Mouse (Mus musculus): ENCODE measurements at regions not wholly inside any gene's neighbourhood (a gene's known extent, or its start where the extent isn't known, plus 50 kb on each side); places are given as distances from the start of the nearest gene placed in this dataset.

- no peak overlapping the region for H3K4me3 ChIP-seq (ENCODE audit: insufficient read depth, poor library complexity, severe bottlenecking)
- TF ChIP-seq CTCF (IDR thresholded peaks at IDR 0.05; ENCODE audit: control insufficient read depth, insufficient read depth, insufficient read length) (no peak), MAX (IDR thresholded peaks at IDR 0.05) (no peak), FOSL1 (IDR thresholded peaks at IDR 0.05; ENCODE audit: insufficient read depth, low read length, poor library complexity, severe bottlenecking) (no peak), CEBPB (IDR thresholded peaks at IDR 0.05; ENCODE audit: low read depth) (no peak), USF1 (IDR thresholded peaks at IDR 0.05; ENCODE audit: low read depth) (no peak), MYOG (IDR thresholded peaks at IDR 0.05; ENCODE audit: control insufficient read depth, extremely low read depth, insufficient read length) (no peak), MYOD1 (IDR thresholded peaks at IDR 0.05; ENCODE audit: control insufficient read depth, insufficient read length, low read depth) (no peak)
- no peaks in the 10 kb centered on the region for H3K36me3 ChIP-seq (ENCODE audit: control insufficient read depth, insufficient read depth)
- H3K79me2 ChIP-seq (ENCODE audit: control insufficient read depth, insufficient read depth): no peaks in the 10 kb centered on the region
- no peaks in the 10 kb centered on the region for H3K27me3 ChIP-seq (ENCODE audit: control insufficient read depth, insufficient read depth, insufficient read length)
- H3ac ChIP-seq (ENCODE audit: control insufficient read depth, insufficient read length, low read depth): no peak overlapping the region
- no peaks in the 10 kb centered on the region for H3K79me3 ChIP-seq (ENCODE audit: low read depth)
These were observed 145.0 kb downstream of the Ahr start for GRCm38 (mm10) chr12:35389839-35390238.

- TF ChIP-seq USF1 (IDR thresholded peaks at IDR 0.05; ENCODE audit: low read depth): no peak
- no peak for TF ChIP-seq MYOG (IDR thresholded peaks at IDR 0.05; ENCODE audit: control insufficient read depth, extremely low read depth, insufficient read length)
- TF ChIP-seq MAX (IDR thresholded peaks at IDR 0.05): no peak
- no peak for TF ChIP-seq CTCF (IDR thresholded peaks at IDR 0.05; ENCODE audit: control insufficient read depth, insufficient read depth, insufficient read length)
- no peak for TF ChIP-seq MYOD1 (IDR thresholded peaks at IDR 0.05; ENCODE audit: control insufficient read depth, insufficient read length, low read depth)
- TF ChIP-seq FOSL1 (IDR thresholded peaks at IDR 0.05; ENCODE audit: insufficient read depth, low read length, poor library complexity, severe bottlenecking): no peak
- no peak for TF ChIP-seq CEBPB (IDR thresholded peaks at IDR 0.05; ENCODE audit: low read depth)
- Histone ChIP-seq H3K79me2 (ENCODE audit: control insufficient read depth, insufficient read depth) (no peaks in the 10 kb centered on the region), H3K4me3 (ENCODE audit: insufficient read depth, poor library complexity, severe bottlenecking) (no peak overlapping the region), H3K36me3 (ENCODE audit: control insufficient read depth, insufficient read depth) (no peaks in the 10 kb centered on the region), H3ac (ENCODE audit: control insufficient read depth, insufficient read length, low read depth) (no peak overlapping the region), H3K79me3 (ENCODE audit: low read depth) (no peaks in the 10 kb centered on the region), H3K27me3 (ENCODE audit: control insufficient read depth, insufficient read depth, insufficient read length) (no peaks in the 10 kb centered on the region)
These were observed 150.6 kb downstream of the Ahr start for GRCm38 (mm10) chr12:35384211-35384610.

- Histone ChIP-seq H3K4me3 (ENCODE audit: insufficient read depth, poor library complexity, severe bottlenecking) (no peak overlapping the region), H3K36me3 (ENCODE audit: control insufficient read depth, insufficient read depth) (no peaks in the 10 kb centered on the region), H3K79me2 (ENCODE audit: control insufficient read depth, insufficient read depth) (no peaks in the 10 kb centered on the region), H3K27me3 (ENCODE audit: control insufficient read depth, insufficient read depth, insufficient read length) (no peaks in the 10 kb centered on the region), H3K79me3 (ENCODE audit: low read depth) (no peaks in the 10 kb centered on the region), H3ac (ENCODE audit: control insufficient read depth, insufficient read length, low read depth) (no peak overlapping the region)
- no peak for TF ChIP-seq USF1 (IDR thresholded peaks at IDR 0.05; ENCODE audit: low read depth)
- TF ChIP-seq MYOG (IDR thresholded peaks at IDR 0.05; ENCODE audit: control insufficient read depth, extremely low read depth, insufficient read length): no peak
- TF ChIP-seq FOSL1 (IDR thresholded peaks at IDR 0.05; ENCODE audit: insufficient read depth, low read length, poor library complexity, severe bottlenecking): no peak
- no peak for TF ChIP-seq MAX (IDR thresholded peaks at IDR 0.05)
- TF ChIP-seq CTCF (IDR thresholded peaks at IDR 0.05; ENCODE audit: control insufficient read depth, insufficient read depth, insufficient read length): no peak
- no peak for TF ChIP-seq CEBPB (IDR thresholded peaks at IDR 0.05; ENCODE audit: low read depth)
- TF ChIP-seq MYOD1 (IDR thresholded peaks at IDR 0.05; ENCODE audit: control insufficient read depth, insufficient read length, low read depth): no peak
These were observed 157.6 kb downstream of the Ahr start for GRCm38 (mm10) chr12:35377266-35377665.

GRCm38 (mm10) chr12:35376365-35376764 is 158.5 kb downstream of the Ahr start:
- no peak for TF ChIP-seq USF1 (IDR thresholded peaks at IDR 0.05; ENCODE audit: low read depth)
- no peak for TF ChIP-seq CTCF (IDR thresholded peaks at IDR 0.05; ENCODE audit: control insufficient read depth, insufficient read depth, insufficient read length)
- no peak for TF ChIP-seq MYOD1 (IDR thresholded peaks at IDR 0.05; ENCODE audit: control insufficient read depth, insufficient read length, low read depth)
- no peak for TF ChIP-seq CEBPB (IDR thresholded peaks at IDR 0.05; ENCODE audit: low read depth)
- no peak for TF ChIP-seq FOSL1 (IDR thresholded peaks at IDR 0.05; ENCODE audit: insufficient read depth, low read length, poor library complexity, severe bottlenecking)
- no peak for TF ChIP-seq MAX (IDR thresholded peaks at IDR 0.05)
- TF ChIP-seq MYOG (IDR thresholded peaks at IDR 0.05; ENCODE audit: control insufficient read depth, extremely low read depth, insufficient read length): no peak
- Histone ChIP-seq H3K36me3 (ENCODE audit: control insufficient read depth, insufficient read depth) (no peaks in the 10 kb centered on the region), H3K79me3 (ENCODE audit: low read depth) (no peaks in the 10 kb centered on the region), H3K27me3 (ENCODE audit: control insufficient read depth, insufficient read depth, insufficient read length) (no peaks in the 10 kb centered on the region), H3ac (ENCODE audit: control insufficient read depth, insufficient read length, low read depth) (no peak overlapping the region), H3K79me2 (ENCODE audit: control insufficient read depth, insufficient read depth) (no peaks in the 10 kb centered on the region), H3K4me3 (ENCODE audit: insufficient read depth, poor library complexity, severe bottlenecking) (no peak overlapping the region)

- Histone ChIP-seq H3K36me3 (ENCODE audit: control insufficient read depth, insufficient read depth) (no peaks in the 10 kb centered on the region), H3K27me3 (ENCODE audit: control insufficient read depth, insufficient read depth, insufficient read length) (no peaks in the 10 kb centered on the region), H3K4me3 (ENCODE audit: insufficient read depth, poor library complexity, severe bottlenecking) (no peak overlapping the region), H3K79me2 (ENCODE audit: control insufficient read depth, insufficient read depth) (no peaks in the 10 kb centered on the region), H3ac (ENCODE audit: control insufficient read depth, insufficient read length, low read depth) (no peak overlapping the region), H3K79me3 (ENCODE audit: low read depth) (no peaks in the 10 kb centered on the region)
- no peak for TF ChIP-seq CEBPB (IDR thresholded peaks at IDR 0.05; ENCODE audit: low read depth)
These were observed 176.9 kb downstream of the Ahr start for GRCm38 (mm10) chr12:35357901-35358300.

- no peaks in the 10 kb centered on the region for H3K36me3 ChIP-seq (ENCODE audit: control insufficient read depth, insufficient read depth)
- no peaks in the 10 kb centered on the region for H3K27me3 ChIP-seq (ENCODE audit: control insufficient read depth, insufficient read depth, insufficient read length)
- H3K4me3 ChIP-seq (ENCODE audit: insufficient read depth, poor library complexity, severe bottlenecking): no peak overlapping the region
- TF ChIP-seq USF1 (IDR thresholded peaks at IDR 0.05; ENCODE audit: low read depth) (no peak), CTCF (IDR thresholded peaks at IDR 0.05; ENCODE audit: control insufficient read depth, insufficient read depth, insufficient read length) (no peak), MYOG (IDR thresholded peaks at IDR 0.05; ENCODE audit: control insufficient read depth, extremely low read depth, insufficient read length) (no peak), MYOD1 (IDR thresholded peaks at IDR 0.05; ENCODE audit: control insufficient read depth, insufficient read length, low read depth) (no peak), FOSL1 (IDR thresholded peaks at IDR 0.05; ENCODE audit: insufficient read depth, low read length, poor library complexity, severe bottlenecking) (no peak), MAX (IDR thresholded peaks at IDR 0.05) (no peak), CEBPB (IDR thresholded peaks at IDR 0.05; ENCODE audit: low read depth) (no peak)
- no peaks in the 10 kb centered on the region for H3K79me3 ChIP-seq (ENCODE audit: low read depth)
- no peak overlapping the region for H3ac ChIP-seq (ENCODE audit: control insufficient read depth, insufficient read length, low read depth)
- no peaks in the 10 kb centered on the region for H3K79me2 ChIP-seq (ENCODE audit: control insufficient read depth, insufficient read depth)
These were observed 196.5 kb downstream of the Ahr start for GRCm38 (mm10) chr12:35338191-35338954.
